Mouse (Mus musculus): ENCODE measurements around the gene Zfp410.

DNA sequence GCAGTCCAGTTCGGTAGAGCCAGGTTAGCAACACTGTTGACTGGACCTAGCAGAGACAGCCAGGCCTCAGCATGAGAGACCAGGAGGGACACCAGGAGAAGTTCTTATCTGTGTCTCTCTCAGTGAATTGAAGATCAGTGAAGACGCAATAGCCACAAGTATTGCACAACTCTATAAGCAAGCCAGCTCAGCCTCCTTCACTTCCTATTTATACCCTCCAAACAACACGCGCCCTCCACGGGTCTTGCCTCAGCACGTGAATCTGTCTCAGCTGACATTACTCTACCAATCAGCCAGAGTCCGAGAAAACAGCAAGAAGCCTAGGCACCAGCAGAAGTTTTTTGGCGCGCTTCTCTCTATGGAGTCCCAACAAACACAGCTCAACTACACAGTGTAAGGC lies 41.4 kb upstream of the Zfp410 start:
- TF ChIP-seq CTCF (IDR thresholded peaks at IDR 0.05; ENCODE audit: low read depth, low read length) = no peak
- no peak for TF ChIP-seq POLR2A (IDR thresholded peaks at IDR 0.05; ENCODE audit: borderline replicate concordance, low read depth, low read length)
